Mouse (Mus musculus): ENCODE data around the gene Ntrk2.

DNA sequence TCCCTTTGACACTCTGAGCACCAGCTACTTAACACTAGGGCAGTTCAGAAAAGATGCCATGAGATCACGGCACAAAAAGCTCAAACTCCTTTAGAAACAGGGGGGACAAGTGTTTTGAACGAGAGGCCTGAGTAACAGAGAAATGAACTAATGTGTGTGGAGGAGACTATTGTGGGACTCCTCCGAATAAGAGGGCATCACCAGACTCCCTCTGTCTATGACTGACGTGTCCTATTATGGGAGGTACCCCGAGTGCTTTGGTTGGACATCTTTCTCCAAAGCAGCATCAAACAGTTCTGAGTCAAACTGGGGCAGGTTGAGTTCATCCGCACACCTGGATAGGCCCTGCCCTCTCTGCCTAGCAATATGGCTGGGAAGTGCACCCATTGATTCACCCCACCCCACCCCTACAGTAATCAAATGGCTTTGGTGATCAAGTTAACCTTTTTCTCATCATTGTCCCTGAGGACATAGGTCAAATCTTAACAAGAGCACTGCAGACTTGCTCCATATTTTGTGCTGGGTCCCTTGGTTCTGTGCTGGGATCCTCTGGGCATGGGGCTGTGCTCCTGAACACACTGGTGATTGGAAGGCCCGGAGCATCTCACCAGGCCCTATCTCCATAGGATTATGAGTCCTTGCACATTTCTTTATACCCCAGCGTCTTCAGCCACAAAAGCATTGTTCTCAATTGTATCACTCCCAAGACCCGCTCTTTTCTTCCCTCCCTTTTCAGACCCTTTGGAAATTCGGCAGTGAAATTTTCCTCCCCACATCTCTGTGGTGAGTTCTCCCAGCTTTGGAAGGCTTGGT lies 285.9 kb downstream of the Ntrk2 start:
- TF ChIP-seq CTCF (IDR thresholded peaks at IDR 0.05; ENCODE audit: extremely low read depth, insufficient read depth, low read length) = no peak
- no peak for TF ChIP-seq POLR2A (IDR thresholded peaks at IDR 0.05; ENCODE audit: extremely low read depth, insufficient read depth, low read length)
